Mouse (Mus musculus): ENCODE results near the gene Trpc2. TPM values are rescaled to one million over a fixed set of nuclear protein-coding genes. Genes with fewer than 3 reads are reported as not detected.
A peak's percentile ranks its signal among the peaks of the same experiment; 100 is the strongest.

Trpc2 gene
- polyA plus RNA-seq, 1 experiment from 2014 or later, result 0.10 TPM

- Histone ChIP-seq H3K36me3 (ENCODE audit: control insufficient read depth, insufficient read depth, low read length) (no peaks in the 10 kb centered on the region), H3K9ac (ENCODE audit: low read length) (no peak within 1 kb of the TSS), H3K4me2 (ENCODE audit: low read depth, low read length) (no peak within 1 kb of the TSS), H3K4me3 (ENCODE audit: low read length) (no peak within 1 kb of the TSS), H3K9me3 (ENCODE audit: control insufficient read depth, low read length) (no peaks in the 10 kb centered on the region), H3K27me3 (ENCODE audit: control insufficient read depth, insufficient read depth, low read depth, low read length) (no peaks in the 10 kb centered on the region), H3K4me1 (replicated peaks; ENCODE audit: control insufficient read depth, insufficient read depth, low read length) (peaks cover 5% of the 10 kb centered on the region; the same call in 1 of the 2 replicates), H3K27ac (ENCODE audit: low read length) (no peak within 1 kb of the TSS)
- no peak for ATAC-seq (ENCODE audit: low read depth)
- 69% methylated on average over 7 of the region's 7 CpGs for WGBS
Observed at GRCm38 (mm10) chr7:102109171-102109570, 26.3 kb downstream of the Trpc2 start, which contains the start of gene Art5. Gene Art5 (minus strand): TSS chr7:102109489.

- no peak overlapping the region for H3K4me2 ChIP-seq (ENCODE audit: low read depth, low read length)
- H3K4me3 ChIP-seq (ENCODE audit: low read length), result no peak overlapping the region
- H3K27me3 ChIP-seq (ENCODE audit: control insufficient read depth, insufficient read depth, low read depth, low read length), result no peaks in the 10 kb centered on the region
- H3K4me1 ChIP-seq (replicated peaks; ENCODE audit: control insufficient read depth, insufficient read depth, low read length), result peaks cover 5% of the 10 kb centered on the region; the same call in 1 of the 2 replicates
- H3K9me3 ChIP-seq (ENCODE audit: control insufficient read depth, low read length), result no peaks in the 10 kb centered on the region
- H3K27ac ChIP-seq (ENCODE audit: low read length), result no peak overlapping the region
- no peak for ATAC-seq (ENCODE audit: low read depth)
- H3K36me3 ChIP-seq (ENCODE audit: control insufficient read depth, insufficient read depth, low read length), result no peaks in the 10 kb centered on the region
- H3K9ac ChIP-seq (ENCODE audit: low read length), result no peak overlapping the region
- WGBS, result 77% methylated on average over 4 of the region's 4 CpGs
Observed at GRCm38 (mm10) chr7:102109746-102110145, 26.8 kb downstream of the Trpc2 start.

DNA sequence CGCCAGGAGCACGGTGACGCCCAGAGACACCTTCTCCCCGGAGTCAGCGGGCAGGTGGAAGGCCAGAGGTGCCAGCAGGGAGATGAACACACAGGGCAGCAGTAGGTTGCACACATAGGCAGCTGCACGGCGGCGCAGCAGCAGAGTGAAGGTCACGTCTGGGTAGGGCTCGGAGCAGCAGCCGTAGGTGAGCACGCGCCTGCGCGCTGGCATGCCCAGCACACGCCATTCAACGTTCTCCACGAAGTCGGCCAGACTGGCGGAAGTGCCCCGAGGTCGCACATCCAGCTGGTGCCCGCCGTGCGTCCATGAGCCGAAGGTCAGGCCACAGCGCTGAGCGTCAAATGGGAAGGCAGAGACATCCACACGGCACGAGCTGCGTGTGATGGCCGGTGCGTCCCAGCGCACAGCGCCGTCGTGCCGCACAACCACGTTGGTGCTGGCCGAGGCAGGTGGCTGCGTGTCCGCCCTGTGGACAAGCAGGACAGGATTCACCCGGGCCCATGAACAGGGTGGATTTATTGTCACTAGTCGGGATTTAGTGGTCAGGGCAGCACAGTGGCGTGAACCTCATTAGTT is 30.3 kb downstream of the Trpc2 start:
- no peak for ATAC-seq (ENCODE audit: low read depth)
- H3K9ac ChIP-seq (ENCODE audit: low read length), result no peak overlapping the region

GRCm38 (mm10) chr7:102116579-102117331 is 33.8 kb downstream of the Trpc2 start, which contains the start of gene Chrna10:
Gene Chrna10 (minus strand): TSS chr7:102116828.
- Histone ChIP-seq H3K36me3 (ENCODE audit: control insufficient read depth, insufficient read depth, low read length) (peaks cover 21% of the 10 kb centered on the region), H3K4me1 (replicated peaks; ENCODE audit: control insufficient read depth, insufficient read depth, low read length) (no peaks in the 10 kb centered on the region), H3K9ac (ENCODE audit: low read length) (no peak within 1 kb of the TSS), H3K27ac (ENCODE audit: low read length) (no peak within 1 kb of the TSS), H3K4me2 (ENCODE audit: low read depth, low read length) (no peak within 1 kb of the TSS), H3K9me3 (ENCODE audit: control insufficient read depth, low read length) (no peaks in the 10 kb centered on the region), H3K4me3 (ENCODE audit: low read length) (no peak within 1 kb of the TSS), H3K27me3 (ENCODE audit: control insufficient read depth, insufficient read depth, low read depth, low read length) (no peaks in the 10 kb centered on the region)
- peak; percentile 61 for ATAC-seq (ENCODE audit: low read depth)
- 32% methylated on average over 7 of the region's 7 CpGs for WGBS

More for the DNA sequence above, 30.3 kb downstream of the Trpc2 start:
- Histone ChIP-seq H3K27me3 (ENCODE audit: control insufficient read depth, insufficient read depth, low read depth, low read length) (no peaks in the 10 kb centered on the region), H3K4me2 (ENCODE audit: low read depth, low read length) (no peak overlapping the region), H3K9me3 (ENCODE audit: control insufficient read depth, low read length) (no peaks in the 10 kb centered on the region), H3K36me3 (ENCODE audit: control insufficient read depth, insufficient read depth, low read length) (no peaks in the 10 kb centered on the region), H3K4me1 (replicated peaks; ENCODE audit: control insufficient read depth, insufficient read depth, low read length) (no peaks in the 10 kb centered on the region), H3K27ac (ENCODE audit: low read length) (no peak overlapping the region), H3K4me3 (ENCODE audit: low read length) (no peak overlapping the region)
- 69% methylated on average over 45 of the region's 45 CpGs for WGBS

GRCm38 (mm10) chr7:102117382-102117781 is 34.5 kb downstream of the Trpc2 start:
- H3K4me1 ChIP-seq (replicated peaks; ENCODE audit: control insufficient read depth, insufficient read depth, low read length), result no peaks in the 10 kb centered on the region
- WGBS, result 69% methylated on average over 6 of the region's 6 CpGs
- ATAC-seq (ENCODE audit: low read depth), result no peak
- H3K4me2 ChIP-seq (ENCODE audit: low read depth, low read length), result no peak overlapping the region
- H3K27ac ChIP-seq (ENCODE audit: low read length), result no peak overlapping the region
- H3K9ac ChIP-seq (ENCODE audit: low read length), result no peak overlapping the region
- H3K4me3 ChIP-seq (ENCODE audit: low read length), result no peak overlapping the region
- no peaks in the 10 kb centered on the region for H3K9me3 ChIP-seq (ENCODE audit: control insufficient read depth, low read length)
- H3K27me3 ChIP-seq (ENCODE audit: control insufficient read depth, insufficient read depth, low read depth, low read length), result no peaks in the 10 kb centered on the region
- H3K36me3 ChIP-seq (ENCODE audit: control insufficient read depth, insufficient read depth, low read length), result peaks cover 26% of the 10 kb centered on the region

- Histone ChIP-seq H3K4me2 (ENCODE audit: low read depth, low read length) (no peak overlapping the region), H3K9me3 (ENCODE audit: control insufficient read depth, low read length) (no peaks in the 10 kb centered on the region), H3K36me3 (ENCODE audit: control insufficient read depth, insufficient read depth, low read length) (peaks cover 53% of the 10 kb centered on the region), H3K9ac (ENCODE audit: low read length) (no peak overlapping the region), H3K27ac (ENCODE audit: low read length) (no peak overlapping the region), H3K4me3 (ENCODE audit: low read length) (no peak overlapping the region), H3K27me3 (ENCODE audit: control insufficient read depth, insufficient read depth, low read depth, low read length) (no peaks in the 10 kb centered on the region), H3K4me1 (replicated peaks; ENCODE audit: control insufficient read depth, insufficient read depth, low read length) (no peaks in the 10 kb centered on the region)
- no peak for ATAC-seq (ENCODE audit: low read depth)
- WGBS, result 90% methylated on average over 10 of the region's 10 CpGs
Observed at GRCm38 (mm10) chr7:102120326-102120725, 37.4 kb downstream of the Trpc2 start.

GRCm38 (mm10) chr7:102132395-102132794 is 49.5 kb downstream of the Trpc2 start:
- 55% methylated on average over 4 of the region's 4 CpGs for WGBS
- ATAC-seq (ENCODE audit: low read depth), result peak; percentile 49; the same call in 1 of the 2 replicates
- Histone ChIP-seq H3K27me3 (ENCODE audit: control insufficient read depth, insufficient read depth, low read depth, low read length) (no peaks in the 10 kb centered on the region), H3K36me3 (ENCODE audit: control insufficient read depth, insufficient read depth, low read length) (peaks cover 55% of the 10 kb centered on the region), H3K9ac (ENCODE audit: low read length) (no peak overlapping the region), H3K4me2 (ENCODE audit: low read depth, low read length) (no peak overlapping the region), H3K4me3 (ENCODE audit: low read length) (no peak overlapping the region), H3K9me3 (ENCODE audit: control insufficient read depth, low read length) (no peaks in the 10 kb centered on the region), H3K27ac (ENCODE audit: low read length) (no peak overlapping the region), H3K4me1 (replicated peaks; ENCODE audit: control insufficient read depth, insufficient read depth, low read length) (no peaks in the 10 kb centered on the region)

GRCm38 (mm10) chr7:102137464-102137863 is 54.5 kb downstream of the Trpc2 start:
- 88% methylated on average over 1 of the region's 1 CpGs for WGBS
- no peaks in the 10 kb centered on the region for H3K4me1 ChIP-seq (replicated peaks; ENCODE audit: control insufficient read depth, insufficient read depth, low read length)
- no peaks in the 10 kb centered on the region for H3K27me3 ChIP-seq (ENCODE audit: control insufficient read depth, insufficient read depth, low read depth, low read length)
- H3K9ac ChIP-seq (ENCODE audit: low read length), result no peak overlapping the region
- H3K36me3 ChIP-seq (ENCODE audit: control insufficient read depth, insufficient read depth, low read length), result peaks cover 54% of the 10 kb centered on the region
- no peak overlapping the region for H3K27ac ChIP-seq (ENCODE audit: low read length)
- H3K9me3 ChIP-seq (ENCODE audit: control insufficient read depth, low read length), result no peaks in the 10 kb centered on the region
- H3K4me3 ChIP-seq (ENCODE audit: low read length), result no peak overlapping the region
- no peak for ATAC-seq (ENCODE audit: low read depth)
- H3K4me2 ChIP-seq (ENCODE audit: low read depth, low read length), result no peak overlapping the region

GRCm38 (mm10) chr7:102137898-102138297 is 55.0 kb downstream of the Trpc2 start:
- H3K4me1 ChIP-seq (replicated peaks; ENCODE audit: control insufficient read depth, insufficient read depth, low read length), result no peaks in the 10 kb centered on the region
- no peak overlapping the region for H3K9ac ChIP-seq (ENCODE audit: low read length)
- ATAC-seq (ENCODE audit: low read depth), result no peak
- no peak overlapping the region for H3K27ac ChIP-seq (ENCODE audit: low read length)
- no peaks in the 10 kb centered on the region for H3K9me3 ChIP-seq (ENCODE audit: control insufficient read depth, low read length)
- no peaks in the 10 kb centered on the region for H3K27me3 ChIP-seq (ENCODE audit: control insufficient read depth, insufficient read depth, low read depth, low read length)
- H3K4me2 ChIP-seq (ENCODE audit: low read depth, low read length), result no peak overlapping the region
- WGBS, result 93% methylated on average over 5 of the region's 5 CpGs
- H3K4me3 ChIP-seq (ENCODE audit: low read length), result no peak overlapping the region
- H3K36me3 ChIP-seq (ENCODE audit: control insufficient read depth, insufficient read depth, low read length), result peaks cover 52% of the 10 kb centered on the region
